Mouse (Mus musculus) limb, embryonic 14.5 days (tissue): ENCODE measurements at regions not wholly inside any gene's neighbourhood (a gene's known extent, or its start where the extent isn't known, plus 50 kb on each side); places are given as distances from the start of the nearest gene placed in this dataset.
"Not testable (repeated sequence)": the region's sequence is repeated elsewhere in the genome, so short reads cannot be mapped to it uniquely, and the experiment has no call there.

ENCODE experiments used
- ATAC-seq: fragments of 200-750 bp; cut with Nextera tagmentation; 2 replicates; pipeline ENCODE4 v1.8.0; 2017; ENCODE audit warnings: low read depth, moderate number of reproducible peaks, moderate TSS enrichment; ENCODE audit not compliant: low FRiP score
- DNase-seq: peaks from one replicate; pipeline ENCODE4 v3.0.0-alpha.2; 2015; ENCODE audit warnings: low spot score
- H3K27ac ChIP-seq: fragments of 300-500 bp; sonication (generic); replicated peaks from 2 replicates; pipeline ENCODE4 v1.5.1; 2014; ENCODE audit warnings: low read depth, mild to moderate bottlenecking, low read length, moderate library complexity, mixed read lengths
- H3K27me3 ChIP-seq: fragments of 300-500 bp; sonication (generic); 2 replicates; pipeline ENCODE4 v1.6.1; 2014; ENCODE audit warnings: low read length, mixed read lengths; ENCODE audit not compliant: control insufficient read depth, insufficient read depth
- H3K36me3 ChIP-seq: fragments of 300-500 bp; sonication (generic); 2 replicates; pipeline ENCODE4 v1.6.1; 2014; ENCODE audit warnings: mild to moderate bottlenecking, low read length, moderate library complexity, mixed read lengths; ENCODE audit not compliant: control insufficient read depth, insufficient read depth
- H3K4me1 ChIP-seq: fragments of 300-500 bp; sonication (generic); 2 replicates; pipeline ENCODE4 v1.6.1; 2014; ENCODE audit warnings: antibody characterized with exemption, low read length, mixed read lengths; ENCODE audit not compliant: control insufficient read depth, insufficient read depth
- H3K4me2 ChIP-seq: fragments of 300-500 bp; sonication (generic); replicated peaks from 2 replicates; pipeline ENCODE4 v1.6.1; 2014; ENCODE audit warnings: low read depth, mild to moderate bottlenecking, low read length, moderate library complexity; ENCODE audit not compliant: severe bottlenecking
- H3K4me3 ChIP-seq: fragments of 300-500 bp; sonication (generic); replicated peaks from 2 replicates; pipeline ENCODE4 v1.5.1; 2014; ENCODE audit warnings: low read length
- H3K9ac ChIP-seq: fragments of 300-500 bp; sonication (generic); 2 replicates; pipeline ENCODE4 v1.6.1; 2014; ENCODE audit warnings: mild to moderate bottlenecking, low read depth, low read length, moderate library complexity; ENCODE audit not compliant: severe bottlenecking
- H3K9me3 ChIP-seq: fragments of 300-500 bp; sonication (generic); 2 replicates; pipeline ENCODE4 v1.6.1; 2016; ENCODE audit warnings: low read length; ENCODE audit not compliant: control insufficient read depth
- POLR2A ChIP-seq: fragments of 200-500 bp; IDR thresholded peaks from 2 replicates; pipeline ENCODE4 v1.8.0; 2012; ENCODE audit warnings: inconsistent platforms, mild to moderate bottlenecking, moderate library complexity, borderline replicate concordance; ENCODE audit not compliant: insufficient read depth, insufficient read length; ENCODE audit errors: extremely low read depth
- WGBS: fragments of 180-500 bp; shearing (Covaris S2); extraction: QIAGEN DNeasy Blood & Tissue Kit; methylation state at CpG from one replicate; pipeline ENCODE4 v1.1.7; 2014; 5-methylcytosine and 5-hydroxymethylcytosine counted together

DNA sequence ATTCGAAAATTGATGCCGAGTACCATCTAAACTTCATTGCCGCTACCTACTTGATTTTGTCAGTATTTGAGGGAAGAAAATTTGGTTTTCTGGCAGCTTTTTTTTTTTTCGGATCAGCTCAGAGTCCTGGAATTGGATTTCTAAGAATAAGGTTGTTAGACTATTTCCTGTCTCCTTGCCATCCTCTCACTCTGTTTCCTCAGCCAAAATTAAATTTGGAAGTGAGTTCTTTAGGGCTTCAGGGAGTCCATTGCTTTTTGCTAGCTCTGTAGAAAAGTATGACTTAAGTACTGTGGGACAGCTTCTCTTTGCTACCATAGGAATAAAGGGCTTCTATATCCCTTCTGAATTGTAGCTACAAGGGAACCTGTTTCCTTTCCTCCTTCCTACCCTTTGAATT lies 96.1 kb upstream of the Ccdc122 start:
- 86% methylated on average over 4 of the region's 4 CpGs for WGBS

DNA sequence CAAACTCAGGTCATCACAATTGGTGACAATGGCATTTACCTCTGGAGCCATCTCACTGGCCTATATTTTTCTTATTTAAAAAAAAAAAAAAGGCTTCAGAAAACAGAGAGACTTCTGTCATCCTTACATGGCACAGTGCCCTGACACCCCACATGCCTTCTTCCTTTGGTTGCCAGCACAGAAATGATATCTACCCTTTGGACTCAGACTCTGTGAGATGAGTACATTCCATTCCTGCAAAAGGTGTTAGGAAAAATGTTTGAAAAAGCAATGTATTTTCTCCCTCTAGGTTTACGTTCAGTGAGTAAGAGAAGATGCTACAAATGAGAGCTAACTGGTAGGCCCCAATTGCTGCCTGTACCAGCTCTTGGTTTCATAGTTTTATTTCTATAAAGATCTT lies 99.9 kb upstream of the Ccdc122 start:
- TF ChIP-seq POLR2A: no peak
- Histone ChIP-seq H3K9me3 (no peaks in the 10 kb centered on the region), H3K4me1 (peaks cover 5% of the 10 kb centered on the region; the same call in 1 of the 2 replicates), H3K4me3 (no peak overlapping the region), H3K36me3 (no peaks in the 10 kb centered on the region), H3K9ac (no peak overlapping the region), H3K4me2 (no peak overlapping the region), H3K27me3 (no peaks in the 10 kb centered on the region), H3K27ac (no peak overlapping the region)
- DNase-seq: no peak
- no peak for ATAC-seq
- 79% methylated on average over 1 of the region's 1 CpGs for WGBS

More for the DNA sequence above, 96.1 kb upstream of the Ccdc122 start:
- TF ChIP-seq POLR2A: no peak
- H3K36me3 ChIP-seq: no peaks in the 10 kb centered on the region
- peaks cover 5% of the 10 kb centered on the region; the same call in 1 of the 2 replicates for H3K4me1 ChIP-seq
- DNase-seq (no peak), ATAC-seq (no peak)
- H3K4me3 ChIP-seq: no peak overlapping the region
- no peaks in the 10 kb centered on the region for H3K9me3 ChIP-seq
- H3K4me2 ChIP-seq: no peak overlapping the region
- no peak overlapping the region for H3K9ac ChIP-seq
- no peak overlapping the region for H3K27ac ChIP-seq
- H3K27me3 ChIP-seq: no peaks in the 10 kb centered on the region

DNA sequence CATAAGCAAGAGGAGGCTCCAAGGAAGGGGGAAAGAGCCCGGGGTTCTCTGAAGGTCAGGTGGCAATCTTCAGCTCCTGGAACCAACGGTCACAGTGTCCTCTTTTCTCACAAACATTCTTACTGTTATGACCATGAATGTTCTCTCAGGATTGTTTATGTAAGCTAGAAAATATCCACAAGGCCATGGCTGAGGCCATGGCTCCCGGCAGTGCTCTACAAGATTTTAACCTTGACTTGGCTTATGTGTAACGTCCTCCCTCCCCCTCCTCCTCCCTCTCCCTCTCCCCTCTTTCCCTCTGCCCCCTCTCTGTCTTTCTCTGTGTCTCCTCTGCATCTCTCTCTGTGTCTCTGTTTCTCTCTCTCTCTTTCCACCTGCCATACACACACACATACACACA lies 100.5 kb upstream of the Ccdc122 start:
- not testable (repeated sequence) for H3K27me3 ChIP-seq, ATAC-seq, H3K4me1 ChIP-seq, H3K9ac ChIP-seq, H3K4me3 ChIP-seq, H3K36me3 ChIP-seq, H3K27ac ChIP-seq, H3K9me3 ChIP-seq, H3K4me2 ChIP-seq, DNase-seq
- 75% methylated on average over 4 of the region's 4 CpGs for WGBS

DNA sequence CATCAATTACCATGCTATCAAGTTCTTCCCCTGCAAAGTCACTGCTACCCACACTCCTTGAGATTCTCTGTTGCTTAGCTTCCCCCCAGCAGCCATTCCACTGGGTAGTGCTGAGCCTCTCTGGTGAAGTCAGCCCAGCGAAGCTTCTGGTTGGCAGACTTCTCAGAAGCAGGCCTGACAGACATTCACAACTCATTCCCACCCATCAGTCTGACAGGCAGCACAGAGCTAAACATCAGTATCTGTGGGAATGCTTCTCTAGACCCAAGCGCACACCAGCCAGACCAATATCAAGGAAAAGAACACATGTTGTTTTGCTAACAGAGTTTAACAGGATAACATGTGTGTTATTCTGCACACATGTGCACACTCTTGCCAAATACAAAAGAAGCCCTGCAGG lies 101.1 kb upstream of the Ccdc122 start:
- H3K27ac ChIP-seq: no peak overlapping the region
- WGBS: 69% methylated on average over 2 of the region's 2 CpGs
- peaks cover 5% of the 10 kb centered on the region; the same call in 1 of the 2 replicates for H3K4me1 ChIP-seq
- H3K4me3 ChIP-seq: no peak overlapping the region
- H3K36me3 ChIP-seq: no peaks in the 10 kb centered on the region
- no peak overlapping the region for H3K9ac ChIP-seq
- DNase-seq: no peak
- ATAC-seq: no peak
- H3K9me3 ChIP-seq: no peaks in the 10 kb centered on the region
- no peak for TF ChIP-seq POLR2A
- H3K4me2 ChIP-seq: no peak overlapping the region
- H3K27me3 ChIP-seq: no peaks in the 10 kb centered on the region

DNA sequence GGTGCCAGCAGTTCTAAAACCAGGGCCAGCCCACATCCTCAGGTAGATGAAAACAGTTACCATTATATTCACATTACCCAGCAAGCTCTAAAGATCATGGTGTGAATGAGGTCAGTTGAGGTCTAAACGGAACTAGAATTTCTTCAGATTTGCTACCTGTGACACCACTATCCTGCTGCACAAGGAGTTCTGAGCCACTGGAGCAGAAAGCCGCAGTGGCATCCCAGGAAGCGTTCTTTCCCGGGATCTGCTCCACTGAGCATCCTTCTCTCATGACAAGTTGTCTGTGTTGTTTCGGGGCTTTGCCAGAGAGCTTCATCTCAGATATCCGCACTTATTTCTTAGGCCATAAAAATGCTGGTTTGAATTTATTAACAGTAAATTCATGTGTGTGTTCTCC lies 103.7 kb upstream of the Ccdc122 start:
- DNase-seq (no peak), ATAC-seq (no peak)
- 67% methylated on average over 6 of the region's 6 CpGs for WGBS
- Histone ChIP-seq H3K27me3 (no peaks in the 10 kb centered on the region), H3K4me3 (no peak overlapping the region), H3K9ac (no peak overlapping the region), H3K4me1 (peaks cover 5% of the 10 kb centered on the region; the same call in 1 of the 2 replicates), H3K9me3 (no peaks in the 10 kb centered on the region), H3K27ac (no peak overlapping the region), H3K36me3 (no peaks in the 10 kb centered on the region), H3K4me2 (no peak overlapping the region)
- TF ChIP-seq POLR2A: no peak

DNA sequence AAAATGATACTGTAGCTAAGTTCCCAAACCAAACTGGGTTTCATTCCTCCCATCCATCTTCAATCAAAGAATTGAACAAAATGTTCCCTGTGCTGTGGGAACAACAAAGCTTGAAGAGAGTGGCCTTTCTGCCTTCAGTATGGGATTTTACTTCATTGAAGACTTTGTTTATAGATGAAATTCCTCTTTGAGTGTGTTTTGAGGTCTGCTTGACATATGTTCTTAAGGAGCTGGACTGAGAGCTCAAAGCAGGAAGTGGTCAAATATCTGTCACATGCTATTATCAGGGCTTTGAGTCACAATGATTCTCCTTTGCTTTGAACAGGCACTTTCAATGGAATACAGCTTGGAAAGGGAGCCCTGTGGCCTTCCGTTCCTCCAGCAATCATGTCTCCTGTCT lies 105.2 kb upstream of the Ccdc122 start:
- no peaks in the 10 kb centered on the region for H3K9me3 ChIP-seq
- WGBS: 64% methylated on average over 1 of the region's 1 CpGs

More for the DNA sequence above, 105.2 kb upstream of the Ccdc122 start:
- Histone ChIP-seq H3K27ac (no peak overlapping the region), H3K36me3 (no peaks in the 10 kb centered on the region), H3K9ac (no peak overlapping the region), H3K27me3 (no peaks in the 10 kb centered on the region), H3K4me3 (no peak overlapping the region), H3K4me2 (no peak overlapping the region), H3K4me1 (no peaks in the 10 kb centered on the region)
- DNase-seq (no peak), ATAC-seq (no peak)
- no peak for TF ChIP-seq POLR2A
